Mouse (Mus musculus) midbrain, embryonic 12.5 days (tissue): Measurements from ENCODE around the gene Nptx1. TPM values are rescaled to one million over a fixed set of nuclear protein-coding genes. Genes with fewer than 3 reads are reported as not detected.
A peak's percentile ranks its signal among the peaks of the same experiment; 100 is the strongest.

Source experiments
- ATAC-seq: fragments of 200-750 bp; cut with Nextera tagmentation; 2 replicates; pipeline ENCODE4 v1.8.0; 2017; ENCODE audit warnings: low read depth, moderate TSS enrichment, moderate library complexity; ENCODE audit not compliant: low FRiP score
- H3K27ac ChIP-seq: fragments of 300-500 bp; sonication (generic); replicated peaks from 2 replicates; pipeline ENCODE4 v1.5.1; 2016; ENCODE audit warnings: mild to moderate bottlenecking
- H3K27me3 ChIP-seq: fragments of 300-500 bp; sonication (generic); 2 replicates; pipeline ENCODE4 v1.6.1; 2016; ENCODE audit warnings: mild to moderate bottlenecking
- H3K36me3 ChIP-seq: fragments of 300-500 bp; sonication (generic); 2 replicates; pipeline ENCODE4 v1.6.1; 2016
- H3K4me1 ChIP-seq: fragments of 300-500 bp; sonication (generic); 2 replicates; pipeline ENCODE4 v1.6.1; 2016
- H3K4me2 ChIP-seq: fragments of 300-500 bp; sonication (generic); replicated peaks from 2 replicates; pipeline ENCODE4 v1.6.1; 2016; ENCODE audit warnings: mild to moderate bottlenecking, moderate library complexity
- H3K4me3 ChIP-seq: fragments of 300-500 bp; sonication (generic); 2 replicates; pipeline ENCODE4 v1.5.1; 2016; ENCODE audit warnings: mild to moderate bottlenecking
- H3K9ac ChIP-seq: fragments of 300-500 bp; sonication (generic); replicated peaks from 2 replicates; pipeline ENCODE4 v1.6.1; 2016; ENCODE audit warnings: mild to moderate bottlenecking, moderate library complexity
- H3K9me3 ChIP-seq: fragments of 300-500 bp; sonication (generic); 2 replicates; pipeline ENCODE4 v1.6.1; 2016; ENCODE audit warnings: mild to moderate bottlenecking
- WGBS: fragments of 180-500 bp; shearing (Covaris S2); methylation state at CpG from one replicate; pipeline ENCODE4 v1.1.7; 2016; 5-methylcytosine and 5-hydroxymethylcytosine counted together
- polyA plus RNA-seq: library from polyadenylated mRNA; unstranded; fragments of >200 nt; fragmentation: Nextera tagmentation; extraction: Ambion mirVana; gene quantifications from 2 replicates; pipeline ENCODE4 v1.2.1, GENCODE M21; 2016

Gene Nptx1
- polyA plus RNA-seq, 1 experiment from 2014 or later: 6.2 TPM

DNA sequence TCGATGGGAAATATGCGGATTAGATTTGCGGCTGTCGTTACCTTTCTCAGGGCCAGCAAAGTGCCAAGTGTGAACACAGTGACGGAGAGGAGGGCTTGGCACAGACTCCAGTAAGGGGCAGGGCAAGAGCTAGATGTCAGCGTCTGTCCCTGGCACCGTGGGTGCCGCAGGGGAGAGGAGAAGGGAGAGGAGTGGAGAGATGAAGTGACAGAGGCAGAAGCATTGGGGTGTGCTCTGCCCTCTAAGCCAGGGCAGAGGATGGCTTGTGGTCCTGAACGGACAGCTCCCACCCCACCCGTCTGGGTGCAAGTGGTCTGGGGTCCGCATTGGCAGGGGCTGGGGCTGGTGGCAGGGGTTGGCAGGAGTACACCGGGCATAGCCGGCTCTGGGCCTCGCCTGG is 7.6 kb downstream of the Nptx1 start:
- WGBS: 36% methylated on average over 14 of the region's 14 CpGs
- Histone ChIP-seq H3K36me3 (no peaks in the 10 kb centered on the region), H3K9me3 (no peaks in the 10 kb centered on the region), H3K4me1 (no peaks in the 10 kb centered on the region), H3K9ac (no peak overlapping the region; the same call in 1 of the 2 replicates), H3K4me2 (no peak overlapping the region), H3K27ac (no peak overlapping the region), H3K27me3 (peaks cover 54% of the 10 kb centered on the region), H3K4me3 (no peak overlapping the region)
- no peak for ATAC-seq

DNA sequence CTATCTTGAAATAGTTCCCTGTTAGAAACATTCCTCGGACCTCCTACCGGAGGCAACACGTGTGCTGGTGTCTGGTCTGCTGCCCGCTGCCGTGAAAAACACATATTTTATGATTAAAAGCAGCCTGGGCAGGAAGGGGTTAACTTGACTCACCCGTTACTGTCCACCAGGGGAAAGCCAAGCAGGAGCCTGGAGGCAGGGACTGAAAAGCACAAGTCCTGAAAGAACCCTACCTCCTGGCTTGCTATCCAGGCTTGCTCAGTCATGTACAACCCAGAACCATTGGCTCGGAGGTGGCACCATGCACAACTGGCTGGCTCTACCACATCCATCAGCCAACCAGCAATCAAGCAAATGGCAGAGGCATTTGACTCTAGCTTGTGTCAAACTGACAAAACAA is 13.8 kb downstream of the Nptx1 start:
- ATAC-seq: no peak
- H3K4me1 ChIP-seq: no peaks in the 10 kb centered on the region
- no peak overlapping the region for H3K27ac ChIP-seq
- H3K4me3 ChIP-seq: no peak overlapping the region
- H3K36me3 ChIP-seq: no peaks in the 10 kb centered on the region
- H3K4me2 ChIP-seq: no peak overlapping the region
- 74% methylated on average over 7 of the region's 7 CpGs for whole genome bisulfite sequencing
- H3K9ac ChIP-seq: no peak overlapping the region
- H3K9me3 ChIP-seq: no peaks in the 10 kb centered on the region
- peaks cover 7% of the 10 kb centered on the region for H3K27me3 ChIP-seq

DNA sequence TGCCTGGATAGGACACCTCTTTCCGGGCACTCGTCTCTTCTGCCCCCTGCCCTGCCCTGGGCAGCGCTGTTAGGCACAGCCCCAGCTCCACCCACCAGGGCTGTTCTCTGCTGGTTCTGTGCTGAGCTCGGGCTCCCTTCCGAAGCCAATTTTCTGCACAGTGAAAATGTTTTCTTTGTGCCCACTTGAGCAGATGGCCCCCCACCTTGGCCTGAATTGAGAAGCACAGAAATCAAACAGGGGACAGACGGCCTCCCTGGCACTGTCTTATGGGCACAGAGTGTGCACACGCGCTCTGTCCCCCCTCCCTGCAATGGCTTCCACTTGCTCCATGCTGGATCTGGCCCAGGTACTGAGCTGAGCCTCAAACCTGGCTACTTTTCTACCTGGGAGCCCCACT is 15.1 kb downstream of the Nptx1 start:
- no peak for ATAC-seq
- WGBS: 77% methylated on average over 8 of the region's 8 CpGs
- H3K27me3 ChIP-seq: peaks cover 7% of the 10 kb centered on the region
- H3K4me2 ChIP-seq: no peak overlapping the region
- no peak overlapping the region for H3K9ac ChIP-seq
- no peak overlapping the region for H3K27ac ChIP-seq
- no peaks in the 10 kb centered on the region for H3K36me3 ChIP-seq
- H3K4me1 ChIP-seq: no peaks in the 10 kb centered on the region
- H3K4me3 ChIP-seq: no peak overlapping the region
- H3K9me3 ChIP-seq: no peaks in the 10 kb centered on the region

DNA sequence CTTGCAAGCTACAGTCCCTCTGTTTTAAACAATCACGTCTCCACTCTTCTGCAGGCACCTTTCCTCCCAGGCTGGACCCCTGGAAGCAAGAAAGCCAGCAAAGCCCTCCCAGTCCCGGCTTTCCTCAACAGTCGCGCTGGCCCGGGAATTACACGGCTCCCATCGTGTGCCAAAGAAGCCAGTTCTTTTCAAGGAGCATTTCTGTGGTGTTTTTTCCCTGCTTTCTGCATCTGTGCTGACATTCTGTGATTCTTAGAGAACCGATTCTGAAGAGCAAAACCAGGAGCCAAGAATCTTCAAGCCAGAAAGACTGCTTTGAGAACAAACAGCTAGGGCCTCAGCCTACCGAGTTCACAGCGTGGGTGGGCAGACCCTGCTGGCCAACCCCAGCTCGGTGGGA is 18.6 kb downstream of the Nptx1 start:
- H3K27ac ChIP-seq: no peak overlapping the region
- ATAC-seq: no peak
- no peaks in the 10 kb centered on the region for H3K36me3 ChIP-seq
- H3K4me3 ChIP-seq: no peak overlapping the region
- H3K9me3 ChIP-seq: no peaks in the 10 kb centered on the region
- H3K4me1 ChIP-seq: 0 out of 2 replicates have a peak, but pooled peaks cover 3% of the 10 kb centered on the region
- H3K4me2 ChIP-seq: no peak overlapping the region
- WGBS: 69% methylated on average over 11 of the region's 11 CpGs
- peaks cover under 1% of the 10 kb centered on the region; the same call in 1 of the 2 replicates for H3K27me3 ChIP-seq
- H3K9ac ChIP-seq: no peak overlapping the region

DNA sequence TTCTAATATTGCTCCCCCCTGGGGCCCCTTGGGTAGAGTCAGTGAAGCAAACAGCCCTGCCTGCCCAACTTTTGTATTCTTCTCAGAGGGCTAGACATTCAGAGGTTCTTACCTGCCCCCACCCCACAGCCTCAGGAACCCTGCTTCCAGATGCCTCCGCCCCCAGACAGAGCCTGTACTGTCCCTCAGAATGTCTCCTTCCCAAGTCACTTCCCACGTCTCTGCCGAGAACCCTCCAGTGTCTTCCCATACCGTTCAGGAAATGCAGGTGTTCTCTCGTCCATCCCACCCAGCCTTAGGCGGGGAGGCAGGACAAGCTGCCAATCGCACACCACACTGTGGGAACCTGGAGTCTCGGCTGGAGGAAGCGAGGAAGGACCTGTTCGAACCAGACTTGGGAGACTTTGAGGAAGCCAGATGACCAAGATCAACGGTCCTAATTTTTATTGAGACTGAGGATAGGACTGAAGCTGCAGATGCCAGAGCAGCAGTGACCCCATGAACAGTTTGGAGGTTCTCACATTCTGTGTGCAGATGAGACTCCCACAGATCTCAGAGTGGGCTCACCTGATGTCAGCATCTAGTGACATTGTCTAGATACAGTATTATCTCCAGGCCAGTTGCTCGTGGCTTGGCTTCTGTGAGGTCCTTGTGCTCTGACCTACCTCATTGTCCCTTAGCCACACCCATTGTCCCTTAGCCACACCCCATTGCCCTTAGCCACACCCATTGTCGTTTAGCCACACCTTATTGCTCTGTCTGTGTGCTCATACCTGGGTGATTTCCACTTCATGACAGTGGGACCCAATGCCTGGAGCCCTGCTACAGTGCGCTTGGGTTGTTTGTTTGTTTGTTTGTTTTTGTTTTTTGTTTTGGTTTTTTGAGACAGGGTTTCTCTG is 21.2 kb downstream of the Nptx1 start:
- WGBS: 87% methylated on average over 14 of the region's 14 CpGs
- no peaks in the 10 kb centered on the region for H3K9me3 ChIP-seq
- no peak for ATAC-seq
- 0 out of 2 replicates have a peak, but pooled peaks cover 3% of the 10 kb centered on the region for H3K4me1 ChIP-seq
- no peaks in the 10 kb centered on the region for H3K36me3 ChIP-seq
- no peaks in the 10 kb centered on the region for H3K27me3 ChIP-seq
- H3K4me2 ChIP-seq: no peak overlapping the region
- H3K4me3 ChIP-seq: no peak overlapping the region
- no peak overlapping the region for H3K27ac ChIP-seq
- H3K9ac ChIP-seq: no peak overlapping the region

DNA sequence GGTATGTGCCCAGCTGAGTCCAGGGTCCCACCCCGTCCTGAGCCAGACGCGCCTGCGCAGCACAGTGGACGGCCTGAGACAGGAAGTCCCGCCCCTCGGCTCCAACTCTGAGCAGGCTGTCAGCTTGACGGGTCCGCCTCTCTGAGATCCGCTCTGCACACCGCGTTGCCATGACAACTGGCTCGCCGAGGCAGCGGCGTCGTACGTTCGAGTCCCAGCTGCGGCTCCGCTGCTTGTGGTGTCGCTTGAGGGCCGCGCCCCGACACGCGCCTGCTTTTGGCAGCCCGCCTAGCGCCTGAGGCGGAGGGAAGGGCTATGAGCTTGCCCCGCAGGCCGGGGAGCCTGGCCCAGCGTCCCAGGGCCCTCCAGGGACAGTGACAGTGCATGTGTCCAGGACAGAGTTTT is 23.0 kb downstream of the Nptx1 start:
- peak overlapping the region; percentile 36 for H3K4me3 ChIP-seq
- H3K9ac ChIP-seq: peak overlapping the region; percentile 39; the same call in 1 of the 2 replicates
- peak; percentile 95 for ATAC-seq
- H3K4me2 ChIP-seq: peak overlapping the region; percentile 50
- H3K36me3 ChIP-seq: no peaks in the 10 kb centered on the region
- H3K27ac ChIP-seq: 0 out of 2 replicates have a peak overlapping the region, but pooled peaks have one; percentile 43
- H3K4me1 ChIP-seq: 0 out of 2 replicates have a peak, but pooled peaks cover 3% of the 10 kb centered on the region
- WGBS: 2% methylated on average over 33 of the region's 33 CpGs
- no peaks in the 10 kb centered on the region for H3K9me3 ChIP-seq
- 0 out of 2 replicates have a peak, but pooled peaks cover 3% of the 10 kb centered on the region for H3K27me3 ChIP-seq

DNA sequence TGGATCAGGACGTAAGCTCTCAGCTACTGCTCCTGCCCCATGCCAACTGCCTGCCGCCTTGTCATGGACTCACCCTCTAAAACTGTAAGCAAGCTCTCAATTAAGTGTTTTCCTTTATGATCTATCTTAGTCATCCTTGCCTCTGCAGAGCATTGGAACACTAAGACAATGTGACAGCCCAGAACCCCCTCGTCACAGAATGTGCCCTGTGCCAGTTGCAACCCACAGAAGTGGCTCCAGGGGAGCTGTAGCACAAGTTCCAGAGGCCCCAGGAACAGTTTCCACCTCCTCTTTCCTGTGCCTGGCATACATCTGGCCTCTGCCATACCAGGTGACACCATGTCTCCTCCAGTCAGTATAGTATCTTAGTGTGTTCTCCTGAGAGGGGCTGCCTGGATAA is 24.2 kb downstream of the Nptx1 start:
- H3K4me2 ChIP-seq: no peak overlapping the region
- 0 out of 2 replicates have a peak, but pooled peaks cover 3% of the 10 kb centered on the region for H3K4me1 ChIP-seq
- no peak overlapping the region for H3K27ac ChIP-seq
- H3K27me3 ChIP-seq: peaks cover 3% of the 10 kb centered on the region; the same call in 1 of the 2 replicates
- no peaks in the 10 kb centered on the region for H3K9me3 ChIP-seq
- no peak for ATAC-seq
- H3K36me3 ChIP-seq: no peaks in the 10 kb centered on the region
- no peak overlapping the region for H3K9ac ChIP-seq
- H3K4me3 ChIP-seq: no peak overlapping the region
- 84% methylated on average over 3 of the region's 3 CpGs for WGBS

DNA sequence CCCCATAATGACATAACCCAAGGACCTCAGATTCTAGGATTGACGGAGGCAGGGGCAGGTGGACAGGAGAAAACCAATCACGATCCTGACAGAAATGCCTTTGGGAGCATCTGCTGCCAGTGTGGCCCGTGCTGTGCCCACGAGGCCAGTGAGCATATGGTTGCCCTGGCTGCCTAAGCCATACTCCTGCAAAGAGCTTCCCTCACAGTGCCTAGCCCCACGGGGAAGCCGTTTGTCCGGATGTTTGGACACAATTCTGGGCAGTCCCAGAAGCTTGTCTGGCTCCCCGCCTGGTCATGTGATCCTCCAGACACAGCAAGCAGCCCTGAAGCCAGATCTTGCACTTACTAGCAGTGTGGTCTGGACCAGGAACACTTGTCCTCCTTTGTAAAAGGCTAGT is 24.8 kb downstream of the Nptx1 start:
- Histone ChIP-seq H3K4me1 (0 out of 2 replicates have a peak, but pooled peaks cover 3% of the 10 kb centered on the region), H3K9me3 (no peaks in the 10 kb centered on the region), H3K4me3 (no peak overlapping the region), H3K9ac (no peak overlapping the region), H3K4me2 (no peak overlapping the region), H3K27ac (no peak overlapping the region), H3K36me3 (no peaks in the 10 kb centered on the region), H3K27me3 (peaks cover 3% of the 10 kb centered on the region; the same call in 1 of the 2 replicates)
- no peak for ATAC-seq
- 83% methylated on average over 8 of the region's 8 CpGs for WGBS

DNA sequence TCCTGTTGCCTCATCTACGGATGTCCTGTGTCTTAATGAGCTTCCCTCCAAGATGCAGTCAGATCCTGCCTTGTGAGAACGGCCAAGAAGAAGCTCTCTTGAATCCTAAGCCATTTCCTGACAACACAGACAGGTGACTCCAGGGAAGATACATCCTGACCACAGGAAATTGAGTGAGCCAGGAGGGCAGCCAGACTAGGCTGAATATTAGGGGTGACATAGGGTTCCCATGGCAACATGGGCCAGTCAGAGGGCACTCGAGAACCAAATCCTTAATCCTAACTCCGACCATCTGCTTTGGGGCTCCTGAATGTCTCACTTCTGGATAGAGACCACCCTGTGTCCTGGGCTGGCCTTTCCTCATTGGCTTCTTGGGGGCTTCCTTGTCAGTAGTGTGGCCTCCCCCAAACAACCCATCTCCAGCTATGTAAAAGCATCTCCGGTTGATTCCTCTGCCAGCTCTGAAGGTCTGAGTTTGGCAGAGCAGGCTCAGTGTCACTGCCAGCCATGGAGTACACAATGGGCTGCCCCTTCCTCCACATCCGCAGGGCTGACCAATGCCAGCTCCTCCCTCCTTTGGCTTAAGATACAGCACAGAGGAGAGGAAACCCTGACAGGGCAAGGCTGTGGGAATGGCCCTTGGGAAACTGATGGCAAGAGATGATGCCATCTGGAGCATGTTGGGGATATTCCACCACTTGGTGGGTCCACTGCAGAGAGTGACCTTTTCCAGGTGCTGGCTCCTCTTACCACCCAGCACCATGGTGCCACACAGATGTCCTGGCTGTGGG is 25.4 kb downstream of the Nptx1 start:
- Histone ChIP-seq H3K36me3 (no peaks in the 10 kb centered on the region), H3K4me1 (peaks cover 7% of the 10 kb centered on the region), H3K27ac (no peak overlapping the region), H3K9ac (no peak overlapping the region), H3K4me2 (no peak overlapping the region), H3K9me3 (no peaks in the 10 kb centered on the region), H3K27me3 (peaks cover 3% of the 10 kb centered on the region; the same call in 1 of the 2 replicates), H3K4me3 (no peak overlapping the region)
- 83% methylated on average over 6 of the region's 6 CpGs for WGBS
- ATAC-seq: no peak

DNA sequence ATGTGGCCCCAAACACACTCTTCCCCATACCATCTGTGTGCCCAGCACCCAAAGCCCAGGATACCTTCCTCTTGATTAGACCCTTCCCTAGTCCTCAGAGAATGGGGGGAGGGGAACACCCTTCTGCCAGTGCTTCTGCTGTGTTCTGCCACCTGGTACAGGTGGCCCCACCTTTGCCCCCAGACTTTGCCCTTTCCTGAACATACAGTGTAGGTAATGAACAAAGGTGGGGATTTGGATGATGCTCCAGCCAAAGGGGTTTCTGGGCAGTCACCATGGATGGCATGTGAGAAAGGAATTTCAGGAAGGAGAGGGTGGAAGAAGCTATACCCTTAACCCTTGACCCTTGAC is 26.9 kb downstream of the Nptx1 start:
- no peak overlapping the region for H3K4me3 ChIP-seq

DNA sequence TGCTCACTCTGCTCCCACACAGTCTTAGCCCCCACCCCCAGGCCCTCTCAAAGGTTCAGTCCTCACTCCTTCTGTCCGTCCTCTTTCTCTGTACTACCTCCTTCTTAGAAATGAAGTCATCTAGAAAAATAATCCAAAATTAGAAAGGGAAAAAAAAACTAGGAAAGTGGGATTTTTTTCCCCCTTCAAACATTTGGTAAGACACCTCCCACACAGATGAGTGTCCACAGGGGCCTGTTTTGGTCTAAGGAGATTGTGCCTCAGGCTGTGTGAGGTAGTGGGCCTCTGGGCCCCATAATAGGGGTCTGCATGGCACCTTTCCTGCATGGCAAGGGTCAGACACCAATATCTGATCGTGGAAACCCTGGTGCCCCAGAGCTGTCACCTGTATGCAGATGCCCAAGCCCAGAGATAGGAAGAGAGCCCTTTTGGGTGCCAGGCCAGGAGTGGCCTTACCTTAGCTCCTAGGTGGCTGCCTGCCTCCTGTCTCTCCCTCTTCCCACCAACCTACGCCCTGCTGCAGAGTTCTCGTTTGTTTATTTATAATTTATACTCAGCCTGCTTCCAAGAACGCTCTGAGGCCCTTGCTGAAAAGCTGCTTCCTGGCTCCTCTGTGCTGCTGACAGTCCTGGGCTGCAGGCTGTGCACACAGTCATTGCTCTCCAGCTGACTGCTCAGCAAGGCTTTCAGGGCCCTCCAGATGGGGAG is 27.4 kb downstream of the Nptx1 start:
- Histone ChIP-seq H3K9ac (no peak overlapping the region), H3K4me2 (no peak overlapping the region), H3K36me3 (no peaks in the 10 kb centered on the region), H3K4me3 (no peak overlapping the region), H3K27ac (no peak overlapping the region), H3K4me1 (peaks cover 27% of the 10 kb centered on the region), H3K27me3 (peaks cover 3% of the 10 kb centered on the region; the same call in 1 of the 2 replicates), H3K9me3 (no peaks in the 10 kb centered on the region)
- 81% methylated on average over 5 of the region's 5 CpGs for WGBS
- no peak for ATAC-seq

More for the DNA sequence above, 26.9 kb downstream of the Nptx1 start:
- Histone ChIP-seq H3K36me3 (no peaks in the 10 kb centered on the region), H3K9ac (no peak overlapping the region), H3K27ac (no peak overlapping the region), H3K4me2 (no peak overlapping the region), H3K9me3 (no peaks in the 10 kb centered on the region), H3K27me3 (peaks cover 3% of the 10 kb centered on the region; the same call in 1 of the 2 replicates), H3K4me1 (peaks cover 21% of the 10 kb centered on the region)
- ATAC-seq: no peak
